Mouse (Mus musculus) liver, embryonic 14.5 days (tissue): ENCODE data around the gene Snx18.

Source experiments
- CTCF ChIP-seq: IDR thresholded peaks from 2 replicates; pipeline ENCODE4 v1.5.1; 2016; ENCODE audit warnings: antibody characterized with exemption, low read depth, control low read depth
- EP300 ChIP-seq: IDR thresholded peaks from 2 replicates; pipeline ENCODE4 v1.6.1; 2016; ENCODE audit warnings: antibody characterized with exemption, low read depth

DNA sequence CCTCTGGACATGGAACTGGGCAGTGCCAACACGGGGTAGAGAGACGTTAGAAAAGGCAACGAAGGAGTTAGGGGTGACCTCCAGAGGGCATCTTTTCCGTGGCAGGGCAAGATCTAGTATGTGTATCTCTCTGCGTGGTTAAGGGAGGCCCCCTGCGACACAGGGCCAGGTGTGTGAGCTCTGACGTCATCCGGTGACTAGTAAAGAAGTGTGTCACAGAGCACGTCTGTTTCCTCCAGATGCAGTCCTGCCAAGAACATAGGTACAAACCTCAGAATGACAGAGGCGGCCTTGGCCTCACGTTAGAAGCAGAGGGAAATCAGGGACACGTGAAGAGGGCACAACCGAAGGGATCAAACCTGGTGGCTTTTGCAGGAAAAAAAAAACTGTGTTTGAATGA, 44.1 kb downstream of the Snx18 start:
- TF ChIP-seq CTCF (no peak), EP300 (no peak)
